Mouse (Mus musculus) midbrain, postnatal 0 days (tissue): ENCODE measurements around the gene Zfp617. TPM values are rescaled to one million over a fixed set of nuclear protein-coding genes. Genes with fewer than 3 reads are reported as not detected.

Experiments
- ATAC-seq: fragments of 200-750 bp; cut with Nextera tagmentation; 2 replicates; pipeline ENCODE4 v1.8.0; 2017; ENCODE audit warnings: moderate number of reproducible peaks, mild to moderate bottlenecking, moderate TSS enrichment, moderate library complexity; ENCODE audit not compliant: low FRiP score
- DNase-seq: peaks from one replicate; pipeline ENCODE4 v3.0.0-alpha.2; 2015; ENCODE audit warnings: low spot score
- H3K27ac ChIP-seq: fragments of 300-500 bp; sonication (generic); 2 replicates; pipeline ENCODE4 v1.5.1; 2014; ENCODE audit warnings: low read depth, mild to moderate bottlenecking, low read length, mixed read lengths
- H3K27me3 ChIP-seq: fragments of 300-500 bp; sonication (generic); 2 replicates; pipeline ENCODE4 v1.6.1; 2014; ENCODE audit warnings: low read length, control low read depth, mixed read lengths; ENCODE audit not compliant: insufficient read depth
- H3K36me3 ChIP-seq: fragments of 300-500 bp; sonication (generic); 2 replicates; pipeline ENCODE4 v1.6.1; 2014; ENCODE audit warnings: low read length, control low read depth, mixed read lengths; ENCODE audit not compliant: insufficient read depth
- H3K4me1 ChIP-seq: fragments of 300-500 bp; sonication (generic); 2 replicates; pipeline ENCODE4 v1.6.1; 2014; ENCODE audit warnings: mild to moderate bottlenecking, control low read depth, antibody characterized with exemption, low read length, mixed read lengths; ENCODE audit not compliant: insufficient read depth
- H3K4me2 ChIP-seq: fragments of 300-500 bp; sonication (generic); 2 replicates; pipeline ENCODE4 v1.6.1; 2014; ENCODE audit warnings: low read depth, mild to moderate bottlenecking, low read length, mixed read lengths; ENCODE audit not compliant: poor library complexity, severe bottlenecking
- H3K4me3 ChIP-seq: fragments of 300-500 bp; sonication (generic); 2 replicates; pipeline ENCODE4 v1.5.1; 2014; ENCODE audit warnings: low read depth, mild to moderate bottlenecking, low read length, moderate library complexity
- H3K9ac ChIP-seq: fragments of 300-500 bp; sonication (generic); replicated peaks from 2 replicates; pipeline ENCODE4 v1.6.1; 2014; ENCODE audit warnings: mild to moderate bottlenecking, low read length, moderate library complexity, mixed read lengths; ENCODE audit not compliant: poor library complexity, severe bottlenecking
- H3K9me3 ChIP-seq: fragments of 300-500 bp; sonication (generic); 2 replicates; pipeline ENCODE4 v1.6.1; 2016; ENCODE audit warnings: low read length, control low read depth
- CTCF ChIP-seq: IDR thresholded peaks from 2 replicates; pipeline ENCODE4 v1.5.1; 2016; ENCODE audit warnings: antibody characterized with exemption, mild to moderate bottlenecking
- WGBS: fragments of 180-500 bp; shearing (Covaris S2); extraction: QIAGEN DNeasy Blood & Tissue Kit; methylation state at CpG from one replicate; pipeline ENCODE4 v1.1.7; 2014; 5-methylcytosine and 5-hydroxymethylcytosine counted together
- polyA plus RNA-seq: library from polyadenylated mRNA; unstranded; fragments of >200 nt; fragmentation: Nextera tagmentation; extraction: Ambion mirVana; gene quantifications from 2 replicates; pipeline ENCODE4 v1.2.1, GENCODE M21; 2015
- total RNA-seq: library from RNA; depleted of rRNA; stranded (reverse); fragments of >200 nt; gene quantifications from 2 replicates; pipeline ENCODE4 v1.2.3, GENCODE M21; 2014

The Zfp617 gene
- total and polyA plus RNA-seq, 2 experiments from 2014 or later = 17.6 to 19.9 TPM

DNA sequence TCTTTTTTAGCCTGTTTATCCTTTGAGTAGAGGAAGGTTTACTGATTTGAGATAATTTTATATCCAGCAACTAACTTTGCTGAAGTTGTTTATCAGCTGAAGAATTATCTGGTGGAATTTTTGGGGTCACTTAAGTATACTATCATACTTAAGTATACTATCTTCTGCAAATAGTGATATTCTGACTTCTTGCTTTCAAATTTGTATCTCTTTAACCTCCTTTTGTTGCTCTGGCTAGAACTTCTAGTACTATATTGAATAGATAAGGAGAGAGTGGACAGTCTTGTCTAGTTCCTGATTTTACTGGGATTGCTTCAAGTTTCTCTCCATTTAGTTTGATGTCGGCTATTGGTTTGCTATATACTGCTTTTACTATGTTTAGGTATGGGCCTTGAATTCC lies 1.6 kb upstream of the Zfp617 start:
- H3K4me3 ChIP-seq = no peak overlapping the region
- H3K36me3 ChIP-seq = no peaks in the 10 kb centered on the region
- H3K4me2 ChIP-seq = no peak overlapping the region
- no peaks in the 10 kb centered on the region for H3K27me3 ChIP-seq
- H3K4me1 ChIP-seq = no peaks in the 10 kb centered on the region
- WGBS = 94% methylated on average over 1 of the region's 1 CpGs
- no peaks in the 10 kb centered on the region for H3K9me3 ChIP-seq
- no peak for TF ChIP-seq CTCF
- H3K9ac ChIP-seq = no peak overlapping the region
- H3K27ac ChIP-seq = no peak overlapping the region
- DNase-seq (no peak), ATAC-seq (no peak)

DNA sequence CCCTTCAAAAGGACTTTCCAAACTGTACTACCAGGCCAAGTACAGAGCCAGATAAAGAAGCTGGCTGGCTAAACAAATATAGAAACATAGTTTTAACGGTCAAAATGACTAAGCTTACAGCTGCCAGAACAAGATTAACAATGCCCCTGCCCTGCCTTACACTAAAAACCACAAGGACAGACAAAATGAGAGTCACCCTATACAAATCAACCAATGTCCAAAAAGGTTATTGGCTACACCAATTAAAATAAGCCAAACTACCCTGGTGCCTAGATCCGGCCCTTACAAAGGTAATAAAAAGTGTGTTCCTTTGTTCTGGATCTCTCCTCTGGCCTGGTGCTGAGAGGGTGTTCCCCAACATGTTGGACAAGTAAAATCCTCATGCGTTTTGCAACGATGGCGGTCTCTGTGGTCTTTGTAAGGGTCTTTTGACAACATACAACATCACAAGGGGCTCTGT lies 607 bp upstream of the Zfp617 start:
- DNase-seq = no peak
- H3K27ac ChIP-seq = peak overlapping the region; percentile 99
- no peaks in the 10 kb centered on the region for H3K36me3 ChIP-seq
- peak overlapping the region; percentile 65 for H3K4me2 ChIP-seq
- 94% methylated on average over 5 of the region's 5 CpGs for WGBS
- no peak; the same call in 1 of the 2 replicates for ATAC-seq
- H3K9ac ChIP-seq = no peak overlapping the region
- H3K4me3 ChIP-seq = peak overlapping the region; percentile 80
- no peaks in the 10 kb centered on the region for H3K27me3 ChIP-seq
- H3K9me3 ChIP-seq = no peaks in the 10 kb centered on the region
- TF ChIP-seq CTCF = no peak
- no peaks in the 10 kb centered on the region for H3K4me1 ChIP-seq

DNA sequence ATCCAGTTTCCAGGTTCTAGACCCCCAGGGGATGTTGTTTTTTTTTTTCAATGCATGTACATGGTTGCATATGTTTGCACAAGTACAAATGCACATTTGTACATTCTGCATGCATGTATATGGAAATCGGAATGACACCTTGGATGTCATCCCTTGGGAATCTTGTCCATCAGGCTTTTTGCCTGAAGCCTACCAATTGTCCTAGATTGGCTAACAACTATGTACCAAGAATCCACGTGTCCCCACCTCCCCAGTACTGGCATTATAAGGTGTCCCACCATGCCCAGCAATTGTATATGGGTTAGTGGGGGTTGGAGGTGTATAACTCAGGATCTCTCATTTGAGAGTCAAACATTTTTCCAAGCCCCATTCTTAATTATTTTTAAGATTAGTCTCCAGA lies 3.9 kb downstream of the Zfp617 start:
- no peak for TF ChIP-seq CTCF
- 92% methylated on average over 2 of the region's 2 CpGs for WGBS

DNA sequence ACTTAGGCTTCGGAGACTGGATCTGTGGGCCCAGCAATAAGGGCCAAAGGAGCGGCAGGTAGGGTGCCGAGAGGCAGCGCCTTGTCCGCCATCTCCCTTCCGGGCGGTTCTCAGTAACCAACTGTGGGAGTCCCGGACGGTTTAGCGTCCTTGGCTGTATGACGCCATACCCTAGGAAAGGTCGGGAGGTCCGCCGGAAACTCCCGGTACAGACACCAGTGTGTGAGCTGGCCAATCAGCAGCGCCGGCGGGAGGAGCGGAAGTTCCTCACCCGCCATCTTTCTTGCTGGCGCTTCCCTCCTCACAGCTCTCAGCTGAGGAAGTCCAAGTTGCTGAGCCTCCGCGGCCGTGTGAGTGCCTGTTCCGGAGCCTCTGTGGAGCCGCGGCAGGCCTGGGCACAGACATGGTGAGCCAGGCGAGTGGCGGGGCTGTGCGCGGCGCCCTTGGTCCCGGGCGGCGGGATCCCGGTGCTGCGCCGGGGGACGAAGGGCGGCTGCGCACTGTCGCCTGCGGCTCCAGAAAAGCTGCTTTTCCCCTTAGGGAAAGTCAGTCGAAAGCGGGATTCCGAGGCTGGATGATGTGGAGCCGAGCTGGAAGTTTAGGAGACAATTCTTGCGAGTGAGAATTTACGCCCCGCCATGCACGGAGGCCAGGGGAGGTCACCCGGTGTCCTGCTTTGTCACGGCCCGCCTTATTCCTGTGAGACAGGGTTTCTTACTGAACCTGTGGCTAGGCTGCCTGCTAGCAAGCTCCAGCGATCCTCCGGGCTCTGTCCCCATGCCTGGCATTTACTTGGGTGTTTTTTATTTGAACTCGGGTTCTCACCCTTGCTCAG lies 14.3 kb downstream of the Zfp617 start:
- Histone ChIP-seq H3K36me3 (peaks cover 5% of the 10 kb centered on the region), H3K27ac (peak overlapping the region; percentile 91), H3K9ac (peak overlapping the region; percentile 68), H3K4me2 (peak overlapping the region; percentile 64), H3K4me1 (0 out of 2 replicates have a peak, but pooled peaks cover 6% of the 10 kb centered on the region), H3K4me3 (peak overlapping the region; percentile 66), H3K9me3 (no peaks in the 10 kb centered on the region), H3K27me3 (no peaks in the 10 kb centered on the region)
- peak; percentile 97 for DNase-seq
- peak; percentile 100 for ATAC-seq
- under 1% methylated on average over 55 of the region's 57 CpGs for WGBS
- no peak for TF ChIP-seq CTCF

More for the DNA sequence above, 3.9 kb downstream of the Zfp617 start:
- H3K27me3 ChIP-seq = no peaks in the 10 kb centered on the region
- H3K4me2 ChIP-seq = no peak overlapping the region
- H3K4me1 ChIP-seq = no peaks in the 10 kb centered on the region
- ATAC-seq (no peak), DNase-seq (no peak)
- H3K9ac ChIP-seq = no peak overlapping the region
- H3K9me3 ChIP-seq = no peaks in the 10 kb centered on the region
- H3K27ac ChIP-seq = no peak overlapping the region
- H3K4me3 ChIP-seq = no peak overlapping the region
- H3K36me3 ChIP-seq = peaks cover 18% of the 10 kb centered on the region; the same call in 1 of the 2 replicates

DNA sequence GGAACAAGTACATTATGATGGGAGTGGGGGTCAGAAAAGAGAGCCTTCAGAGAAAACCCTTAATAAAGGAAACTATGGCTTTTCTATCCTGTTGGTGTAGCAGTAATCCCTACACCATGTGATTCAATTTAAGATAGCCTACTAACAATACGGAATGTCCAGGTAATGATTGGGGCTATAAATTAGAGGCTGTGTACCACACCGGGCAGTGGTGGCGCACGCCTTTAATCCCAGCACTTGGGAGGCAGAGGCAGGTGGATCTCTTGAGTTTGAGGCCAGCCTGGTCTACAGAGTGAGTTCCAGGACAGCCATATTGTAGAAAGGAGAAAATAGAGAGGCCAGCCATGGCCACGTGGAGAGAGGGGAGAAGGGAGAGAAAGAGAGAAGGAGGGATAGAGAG lies 17.4 kb downstream of the Zfp617 start:
- 99% methylated on average over 5 of the region's 5 CpGs for WGBS
- Histone ChIP-seq H3K27ac (no peak overlapping the region), H3K4me2 (no peak overlapping the region), H3K4me1 (0 out of 2 replicates have a peak, but pooled peaks cover 6% of the 10 kb centered on the region), H3K4me3 (no peak overlapping the region), H3K9me3 (no peaks in the 10 kb centered on the region), H3K9ac (no peak overlapping the region), H3K27me3 (no peaks in the 10 kb centered on the region), H3K36me3 (peaks cover 14% of the 10 kb centered on the region)
- ATAC-seq (no peak), DNase-seq (no peak)
- no peak for TF ChIP-seq CTCF

DNA sequence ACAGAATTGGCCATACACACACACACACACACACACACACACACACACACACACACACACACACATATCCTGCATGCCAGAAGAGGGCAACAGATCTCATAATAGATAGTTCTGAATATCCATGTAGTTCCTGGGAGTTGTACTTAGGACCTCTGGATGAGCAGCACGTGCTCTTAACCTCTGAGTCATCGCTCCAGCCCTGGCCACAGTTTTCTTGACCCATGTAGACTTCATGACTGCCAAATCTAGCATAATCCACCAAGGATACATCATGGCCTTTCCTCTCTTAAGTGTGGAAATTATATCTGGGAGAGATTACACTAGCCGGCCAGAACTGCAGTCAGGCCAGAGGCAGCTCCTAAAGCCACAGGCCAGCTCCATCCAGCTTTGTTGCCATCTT lies 18.1 kb downstream of the Zfp617 start:
- no peak for TF ChIP-seq CTCF
- no peaks in the 10 kb centered on the region for H3K9me3 ChIP-seq
- ATAC-seq (no peak), DNase-seq (no peak)
- no peaks in the 10 kb centered on the region for H3K27me3 ChIP-seq
- peaks cover 16% of the 10 kb centered on the region for H3K36me3 ChIP-seq
- no peak overlapping the region for H3K9ac ChIP-seq
- 93% methylated on average over 3 of the region's 3 CpGs for WGBS
- H3K4me2 ChIP-seq = no peak overlapping the region
- H3K4me1 ChIP-seq = 0 out of 2 replicates have a peak, but pooled peaks cover 6% of the 10 kb centered on the region
- H3K27ac ChIP-seq = no peak overlapping the region
- no peak overlapping the region for H3K4me3 ChIP-seq
